Mouse (Mus musculus): ENCODE data around the gene Chrd. TPM values are rescaled to one million over a fixed set of nuclear protein-coding genes. Genes with fewer than 3 reads are reported as not detected.

Gene Chrd
- polyA plus RNA-seq, 1 experiment, result 3.6 TPM

GRCm38 (mm10) chr16:20765244-20765643, 32.3 kb downstream of the Chrd start:
- no peak for TF ChIP-seq POLR2A (IDR thresholded peaks at IDR 0.05; ENCODE audit: control insufficient read depth, extremely low read depth, insufficient read depth, low read length, poor library complexity)
- TF ChIP-seq CTCF (IDR thresholded peaks at IDR 0.05; ENCODE audit: borderline replicate concordance, control insufficient read depth, extremely low read depth, insufficient read depth, low read length, poor library complexity), result peak; percentile 66; the same call in 1 of the 2 replicates
- peak; percentile 48 for DNase-seq
- no peak overlapping the region for H3K4me3 ChIP-seq (ENCODE audit: control insufficient read depth, insufficient read depth, low read length)
- H3K4me1 ChIP-seq (replicated peaks; ENCODE audit: control insufficient read depth, insufficient read depth, low read length), result no peaks in the 10 kb centered on the region
- no peaks in the 10 kb centered on the region for H3K27me3 ChIP-seq (ENCODE audit: control insufficient read depth, insufficient read depth, low read length)
- no peak overlapping the region for H3K27ac ChIP-seq (ENCODE audit: control insufficient read depth, insufficient read depth, low read length)
- 47% methylated on average over 9 of the region's 9 CpGs for WGBS
- H3K36me3 ChIP-seq (ENCODE audit: control insufficient read depth, insufficient read depth, low read length), result no peaks in the 10 kb centered on the region

DNA sequence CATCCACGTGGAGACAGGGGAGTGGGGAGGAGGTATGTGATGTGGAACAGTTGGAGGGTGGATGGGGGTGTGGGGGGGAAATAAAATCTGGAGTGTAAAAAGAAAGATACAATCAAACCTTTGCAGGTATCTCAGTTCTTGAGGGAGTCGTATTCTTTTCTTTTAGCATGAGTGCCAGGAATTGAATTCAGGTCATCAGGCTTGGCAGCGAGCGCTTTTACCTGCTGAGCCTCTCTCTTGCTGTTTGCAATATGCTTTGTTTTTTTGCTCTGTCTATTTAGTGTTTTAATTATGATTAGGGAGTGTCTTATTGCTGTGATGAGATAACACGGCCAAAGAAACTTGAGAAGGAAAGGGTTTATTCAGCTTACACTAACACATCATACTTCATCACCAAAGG, 42.1 kb downstream of the Chrd start:
- Histone ChIP-seq H3K4me3 (ENCODE audit: control insufficient read depth, insufficient read depth, low read length) (no peak overlapping the region), H3K27me3 (ENCODE audit: control insufficient read depth, insufficient read depth, low read length) (no peaks in the 10 kb centered on the region), H3K4me1 (replicated peaks; ENCODE audit: control insufficient read depth, insufficient read depth, low read length) (no peaks in the 10 kb centered on the region), H3K36me3 (ENCODE audit: control insufficient read depth, insufficient read depth, low read length) (no peaks in the 10 kb centered on the region), H3K27ac (ENCODE audit: control insufficient read depth, insufficient read depth, low read length) (no peak overlapping the region)
- no peak for DNase-seq
- TF ChIP-seq POLR2A (IDR thresholded peaks at IDR 0.05; ENCODE audit: control insufficient read depth, extremely low read depth, insufficient read depth, low read length, poor library complexity) (no peak), CTCF (IDR thresholded peaks at IDR 0.05; ENCODE audit: borderline replicate concordance, control insufficient read depth, extremely low read depth, insufficient read depth, low read length, poor library complexity) (no peak)
- 73% methylated on average over 5 of the region's 5 CpGs for WGBS

GRCm38 (mm10) chr16:20779846-20780245, 46.9 kb downstream of the Chrd start:
- no peak overlapping the region for H3K4me3 ChIP-seq (ENCODE audit: control insufficient read depth, insufficient read depth, low read length)
- no peaks in the 10 kb centered on the region for H3K4me1 ChIP-seq (replicated peaks; ENCODE audit: control insufficient read depth, insufficient read depth, low read length)
- H3K36me3 ChIP-seq (ENCODE audit: control insufficient read depth, insufficient read depth, low read length), result no peaks in the 10 kb centered on the region
- no peak overlapping the region for H3K27ac ChIP-seq (ENCODE audit: control insufficient read depth, insufficient read depth, low read length)
- H3K27me3 ChIP-seq (ENCODE audit: control insufficient read depth, insufficient read depth, low read length), result no peaks in the 10 kb centered on the region
- TF ChIP-seq POLR2A (IDR thresholded peaks at IDR 0.05; ENCODE audit: control insufficient read depth, extremely low read depth, insufficient read depth, low read length, poor library complexity), result no peak
- TF ChIP-seq CTCF (IDR thresholded peaks at IDR 0.05; ENCODE audit: borderline replicate concordance, control insufficient read depth, extremely low read depth, insufficient read depth, low read length, poor library complexity), result no peak
- no peak for DNase-seq
- WGBS, result 93% methylated on average over 3 of the region's 3 CpGs

DNA sequence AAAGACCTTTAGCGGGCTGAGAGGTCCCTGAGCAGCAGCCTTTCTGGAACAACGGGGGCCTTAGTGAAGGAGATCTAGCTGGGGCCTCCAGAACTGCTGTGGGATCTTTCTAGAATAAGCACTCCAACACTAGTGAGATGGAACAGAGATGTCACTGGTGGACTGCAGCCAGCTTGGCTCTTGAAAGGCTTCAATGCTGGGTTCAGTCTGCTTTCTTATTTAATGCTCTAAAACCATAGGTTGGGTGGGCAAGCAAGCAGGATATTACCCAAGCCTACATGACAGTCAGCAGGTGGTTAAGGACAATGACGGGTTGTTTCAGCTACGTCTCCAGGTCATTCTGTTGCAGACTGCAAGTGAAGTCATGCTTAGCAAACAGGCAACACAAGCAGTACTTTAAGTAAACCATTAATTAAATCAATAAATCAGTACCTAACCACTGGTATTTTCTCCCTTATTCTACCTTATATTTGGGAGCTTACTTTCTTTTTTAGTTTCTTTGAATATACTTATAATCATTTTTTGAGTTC, 48.2 kb downstream of the Chrd start:
- H3K36me3 ChIP-seq (ENCODE audit: control insufficient read depth, insufficient read depth, low read length), result no peaks in the 10 kb centered on the region
- H3K27ac ChIP-seq (ENCODE audit: control insufficient read depth, insufficient read depth, low read length), result no peak overlapping the region
- no peak for TF ChIP-seq POLR2A (IDR thresholded peaks at IDR 0.05; ENCODE audit: control insufficient read depth, extremely low read depth, insufficient read depth, low read length, poor library complexity)
- no peak for TF ChIP-seq CTCF (IDR thresholded peaks at IDR 0.05; ENCODE audit: borderline replicate concordance, control insufficient read depth, extremely low read depth, insufficient read depth, low read length, poor library complexity)
- no peak for DNase-seq
- H3K4me1 ChIP-seq (replicated peaks; ENCODE audit: control insufficient read depth, insufficient read depth, low read length), result no peaks in the 10 kb centered on the region
- H3K27me3 ChIP-seq (ENCODE audit: control insufficient read depth, insufficient read depth, low read length), result no peaks in the 10 kb centered on the region
- no peak overlapping the region for H3K4me3 ChIP-seq (ENCODE audit: control insufficient read depth, insufficient read depth, low read length)
- WGBS, result 87% methylated on average over 4 of the region's 4 CpGs

DNA sequence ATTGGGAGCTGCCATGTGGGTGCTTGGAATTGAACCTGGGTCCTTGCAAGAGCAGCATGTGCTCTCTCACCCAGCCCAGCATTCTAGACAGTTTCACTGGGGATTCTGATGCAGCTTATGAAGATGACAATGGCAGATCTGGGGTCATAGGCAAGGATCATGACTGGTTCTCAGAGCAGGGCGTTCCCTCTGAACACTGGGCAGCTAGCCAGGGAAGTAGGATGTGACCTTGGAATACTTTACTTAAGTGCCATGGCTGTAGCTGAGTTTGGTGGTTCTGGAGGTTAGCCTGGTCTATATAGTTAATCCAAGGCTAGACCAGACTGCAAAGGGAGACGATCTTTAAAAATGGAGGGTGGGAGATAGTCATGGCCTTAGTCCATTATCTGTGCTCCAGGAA, 51.0 kb downstream of the Chrd start:
- no peak overlapping the region for H3K27ac ChIP-seq (ENCODE audit: control insufficient read depth, insufficient read depth, low read length)
- WGBS, result 98% methylated on average over 2 of the region's 2 CpGs
- TF ChIP-seq POLR2A (IDR thresholded peaks at IDR 0.05; ENCODE audit: control insufficient read depth, extremely low read depth, insufficient read depth, low read length, poor library complexity) (no peak), CTCF (IDR thresholded peaks at IDR 0.05; ENCODE audit: borderline replicate concordance, control insufficient read depth, extremely low read depth, insufficient read depth, low read length, poor library complexity) (no peak)
- DNase-seq, result no peak
- no peaks in the 10 kb centered on the region for H3K27me3 ChIP-seq (ENCODE audit: control insufficient read depth, insufficient read depth, low read length)
- no peak overlapping the region for H3K4me3 ChIP-seq (ENCODE audit: control insufficient read depth, insufficient read depth, low read length)
- no peaks in the 10 kb centered on the region for H3K4me1 ChIP-seq (replicated peaks; ENCODE audit: control insufficient read depth, insufficient read depth, low read length)
- no peaks in the 10 kb centered on the region for H3K36me3 ChIP-seq (ENCODE audit: control insufficient read depth, insufficient read depth, low read length)

- Histone ChIP-seq H3K4me3 (ENCODE audit: control insufficient read depth, insufficient read depth, low read length) (no peak overlapping the region), H3K4me1 (replicated peaks; ENCODE audit: control insufficient read depth, insufficient read depth, low read length) (no peaks in the 10 kb centered on the region), H3K36me3 (ENCODE audit: control insufficient read depth, insufficient read depth, low read length) (no peaks in the 10 kb centered on the region), H3K27me3 (ENCODE audit: control insufficient read depth, insufficient read depth, low read length) (no peaks in the 10 kb centered on the region), H3K27ac (ENCODE audit: control insufficient read depth, insufficient read depth, low read length) (no peak overlapping the region)
- no peak for TF ChIP-seq POLR2A (IDR thresholded peaks at IDR 0.05; ENCODE audit: control insufficient read depth, extremely low read depth, insufficient read depth, low read length, poor library complexity)
- TF ChIP-seq CTCF (IDR thresholded peaks at IDR 0.05; ENCODE audit: borderline replicate concordance, control insufficient read depth, extremely low read depth, insufficient read depth, low read length, poor library complexity), result no peak
- DNase-seq, result no peak
Observed at GRCm38 (mm10) chr16:20784754-20785153, 51.8 kb downstream of the Chrd start.

GRCm38 (mm10) chr16:20786556-20786955, 53.6 kb downstream of the Chrd start:
- no peak for DNase-seq
- H3K4me1 ChIP-seq (replicated peaks; ENCODE audit: control insufficient read depth, insufficient read depth, low read length), result no peaks in the 10 kb centered on the region
- H3K36me3 ChIP-seq (ENCODE audit: control insufficient read depth, insufficient read depth, low read length), result no peaks in the 10 kb centered on the region
- TF ChIP-seq CTCF (IDR thresholded peaks at IDR 0.05; ENCODE audit: borderline replicate concordance, control insufficient read depth, extremely low read depth, insufficient read depth, low read length, poor library complexity), result no peak
- no peak for TF ChIP-seq POLR2A (IDR thresholded peaks at IDR 0.05; ENCODE audit: control insufficient read depth, extremely low read depth, insufficient read depth, low read length, poor library complexity)
- H3K27me3 ChIP-seq (ENCODE audit: control insufficient read depth, insufficient read depth, low read length), result no peaks in the 10 kb centered on the region
- 86% methylated on average over 6 of the region's 6 CpGs for WGBS
- H3K27ac ChIP-seq (ENCODE audit: control insufficient read depth, insufficient read depth, low read length), result no peak overlapping the region
- no peak overlapping the region for H3K4me3 ChIP-seq (ENCODE audit: control insufficient read depth, insufficient read depth, low read length)
